Mouse (Mus musculus): ENCODE data around the gene Wdfy1. TPM values are rescaled to one million over a fixed set of nuclear protein-coding genes. Genes with fewer than 3 reads are reported as not detected.
A peak's percentile ranks its signal among the peaks of the same experiment; 100 is the strongest.

Wdfy1 gene
- total RNA-seq, 2 experiments from 2014 or later = 40.4 to 44.0 TPM

DNA sequence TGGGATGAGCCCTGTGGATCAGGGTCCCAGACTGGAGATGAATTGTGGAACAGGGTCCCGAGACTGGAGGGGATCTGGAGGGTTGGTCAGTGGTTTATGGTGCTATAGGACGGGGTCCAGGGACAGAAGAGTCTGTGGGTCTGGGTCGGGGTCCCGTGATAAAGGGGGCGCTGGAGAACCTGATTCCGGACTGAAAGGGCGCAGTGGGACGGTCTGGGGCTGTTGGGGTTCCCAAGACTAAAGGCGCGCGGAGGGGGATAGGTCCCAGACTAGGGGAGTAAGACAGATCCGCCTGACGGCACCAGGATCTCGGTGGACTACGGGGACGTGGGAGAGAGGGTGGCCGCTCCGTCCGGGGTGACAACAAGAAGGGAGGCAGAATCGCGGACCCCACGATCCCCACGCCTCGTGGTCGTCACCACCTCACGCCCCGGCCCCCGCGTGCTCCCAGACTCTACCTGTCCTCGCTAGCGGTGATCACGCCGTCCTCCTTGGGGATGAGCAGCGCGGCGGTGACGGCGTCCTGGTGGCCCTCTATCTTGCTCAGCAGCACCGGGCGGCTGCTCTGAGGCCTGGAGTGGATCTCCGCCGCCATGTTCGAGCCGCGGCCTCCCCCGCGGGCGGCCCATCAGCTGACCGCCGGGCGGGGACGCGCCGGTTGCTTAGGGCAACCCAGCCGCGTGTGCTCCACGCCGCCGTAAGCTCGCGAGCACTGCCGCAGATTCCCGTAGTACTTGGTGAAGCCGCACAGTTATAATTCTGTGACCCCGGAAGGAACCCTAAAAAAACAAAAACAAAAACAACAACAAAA, 14.6 kb downstream of the Wdfy1 start:
- peak; percentile 80 to 83 for DNase-seq (ENCODE audit: low spot score in 2 of 2)

DNA sequence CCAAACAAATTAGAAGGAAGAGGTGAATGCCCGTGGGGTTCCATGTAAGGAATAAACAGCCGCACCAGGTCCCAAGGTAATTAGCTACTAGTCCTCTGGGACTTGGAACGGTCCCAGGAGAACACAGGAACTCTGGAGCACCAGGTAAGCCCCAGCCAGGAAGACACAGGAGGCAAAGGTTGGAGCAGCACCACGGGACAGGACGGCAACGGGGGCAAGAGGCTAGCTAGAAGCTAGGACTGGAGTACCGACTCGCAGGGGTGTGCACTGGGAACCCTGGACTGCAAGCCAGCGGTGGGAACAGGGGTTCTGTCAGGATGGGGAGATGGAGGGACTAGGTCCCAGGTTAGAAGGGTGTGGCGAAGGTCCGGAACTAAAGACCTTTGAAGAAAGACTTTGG, 15.3 kb downstream of the Wdfy1 start:
- DNase-seq (ENCODE audit: low spot score in 2 of 2) = peak in 1 of 2 experiments; percentile 32

DNA sequence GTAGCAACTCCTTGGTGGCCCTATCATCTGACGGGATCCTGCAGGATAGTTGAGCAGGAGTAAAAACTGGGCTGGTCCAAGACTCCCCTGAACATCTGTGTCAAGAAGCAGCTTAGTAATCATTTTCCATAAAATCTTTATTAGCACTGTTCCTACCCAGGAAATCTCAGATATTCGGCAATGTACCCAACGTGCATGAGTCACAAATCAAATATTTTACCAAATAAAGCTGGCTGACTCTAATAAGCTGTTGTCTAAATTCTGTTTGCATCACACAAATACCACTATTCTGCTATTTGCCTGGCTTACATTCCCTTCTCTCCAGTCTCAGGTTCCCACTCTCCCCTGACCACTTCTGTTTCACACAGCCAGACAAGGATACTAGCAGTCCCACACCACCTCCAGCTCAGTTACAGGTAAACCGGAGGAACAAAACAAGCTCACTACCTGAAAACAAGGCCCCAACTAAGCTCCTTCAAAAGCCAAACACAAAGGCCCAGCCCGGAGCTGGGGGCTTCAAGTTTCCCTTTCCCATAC, 16.4 kb downstream of the Wdfy1 start:
- no peak for DNase-seq (ENCODE audit: low spot score in 2 of 2)

GRCm38 (mm10) chr1:79759006-79759405, 16.9 kb downstream of the Wdfy1 start:
- no peak for DNase-seq (ENCODE audit: low spot score in 2 of 2)

GRCm38 (mm10) chr1:79757597-79757996, 18.3 kb downstream of the Wdfy1 start:
- no peak for DNase-seq (ENCODE audit: low spot score in 2 of 2)

GRCm38 (mm10) chr1:79757161-79757560, 18.8 kb downstream of the Wdfy1 start:
- no peak for DNase-seq (ENCODE audit: low spot score in 2 of 2)

GRCm38 (mm10) chr1:79756417-79756816, 19.5 kb downstream of the Wdfy1 start:
- no peak for DNase-seq (ENCODE audit: low spot score in 2 of 2)

- DNase-seq (ENCODE audit: low spot score in 2 of 2) = no peak
Measured at GRCm38 (mm10) chr1:79755376-79755775, 20.6 kb downstream of the Wdfy1 start.

- DNase-seq (ENCODE audit: low spot score in 2 of 2) = no peak
Measured at GRCm38 (mm10) chr1:79754936-79755335, 21.0 kb downstream of the Wdfy1 start.

DNA sequence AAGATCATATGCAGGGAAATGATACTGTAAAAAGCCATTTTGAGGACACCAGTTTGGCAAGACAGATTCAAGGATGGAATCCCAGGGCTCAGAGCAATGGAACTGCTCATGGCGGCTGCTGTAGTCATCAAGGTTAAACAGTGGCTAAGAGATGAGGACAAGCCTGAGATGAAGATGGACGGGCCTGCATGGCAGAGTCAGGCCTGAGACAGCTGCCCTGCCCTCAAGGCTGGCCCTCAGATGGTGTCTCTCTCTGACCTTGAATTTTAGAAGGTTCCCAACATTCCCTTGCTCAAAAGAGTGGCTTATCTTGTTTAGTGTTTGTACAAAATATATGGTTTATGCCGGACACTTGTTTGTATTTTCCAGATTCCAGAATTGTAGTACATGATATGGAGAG, 22.5 kb downstream of the Wdfy1 start:
- no peak for DNase-seq (ENCODE audit: low spot score in 2 of 2)

- no peak for DNase-seq (ENCODE audit: low spot score in 2 of 2)
Measured at GRCm38 (mm10) chr1:79752714-79753340, 23.1 kb downstream of the Wdfy1 start.

GRCm38 (mm10) chr1:79752015-79752695, 23.8 kb downstream of the Wdfy1 start:
- no peak for DNase-seq (ENCODE audit: low spot score in 2 of 2)

DNA sequence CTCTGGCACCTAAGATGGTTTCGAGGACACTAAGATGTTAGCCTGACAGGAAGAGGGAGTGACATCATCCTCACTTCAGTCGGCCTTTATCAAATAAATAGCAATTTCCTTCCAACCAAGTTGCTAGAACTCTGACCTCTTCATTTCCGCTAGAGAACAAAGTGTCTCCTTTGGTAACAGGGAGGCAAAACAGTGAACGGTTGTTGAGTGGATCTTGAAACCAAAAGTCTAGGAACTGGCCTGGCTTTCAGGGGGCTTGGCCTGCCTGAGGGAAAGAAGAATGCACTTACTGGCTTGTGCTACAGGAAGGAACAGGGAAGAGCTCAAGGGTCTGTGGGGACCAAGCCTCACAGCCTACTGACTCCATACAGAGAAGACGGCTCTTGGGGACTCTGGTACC, 24.8 kb downstream of the Wdfy1 start:
- no peak for DNase-seq (ENCODE audit: low spot score in 2 of 2)

GRCm38 (mm10) chr1:79746056-79746455, 29.9 kb downstream of the Wdfy1 start:
- no peak for DNase-seq (ENCODE audit: low spot score in 2 of 2)

DNA sequence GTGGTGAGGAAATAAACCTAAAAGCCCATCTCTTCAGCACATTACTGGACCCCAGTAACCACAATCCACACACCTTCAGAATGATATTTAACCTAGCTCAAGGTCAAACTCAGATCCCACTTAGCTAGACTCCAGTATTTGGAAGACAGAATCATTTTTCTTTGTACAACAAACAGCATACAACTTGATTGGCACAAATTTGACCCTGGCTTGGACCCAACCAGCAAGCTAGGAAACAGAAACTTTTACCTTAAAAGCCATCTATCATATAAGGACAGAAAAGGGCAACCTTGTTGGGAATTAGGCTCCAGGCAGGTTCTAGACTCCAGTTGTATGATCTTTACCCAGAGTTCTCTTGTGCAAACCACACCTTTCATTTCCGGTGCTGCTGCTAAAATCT, 32.6 kb downstream of the Wdfy1 start:
- no peak for DNase-seq (ENCODE audit: low spot score in 2 of 2)

GRCm38 (mm10) chr1:79742949-79743348, 33.0 kb downstream of the Wdfy1 start:
- no peak for DNase-seq (ENCODE audit: low spot score in 2 of 2)

GRCm38 (mm10) chr1:79741002-79741401, 34.9 kb downstream of the Wdfy1 start:
- DNase-seq (ENCODE audit: low spot score in 2 of 2) = no peak

GRCm38 (mm10) chr1:79739726-79740125, 36.2 kb downstream of the Wdfy1 start:
- no peak for DNase-seq (ENCODE audit: low spot score in 2 of 2)

DNA sequence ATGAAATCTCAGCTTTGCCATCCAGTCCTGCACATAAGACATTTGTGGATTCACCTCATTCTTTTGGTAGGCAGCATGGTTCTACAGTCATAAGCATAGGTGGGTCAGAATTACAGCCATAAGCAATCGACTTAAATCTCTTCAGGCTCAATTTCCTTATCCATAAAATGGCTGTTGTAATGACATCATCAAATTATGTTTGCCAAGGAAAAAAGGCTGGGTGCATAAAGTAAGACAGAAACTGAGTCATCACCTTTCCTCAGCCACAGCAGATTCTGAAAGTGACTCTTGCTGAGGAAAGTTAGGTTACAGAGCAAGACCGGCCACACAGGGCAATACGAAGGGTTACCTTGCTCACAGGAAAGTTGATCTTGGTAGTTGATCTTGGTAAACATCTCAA, 39.5 kb downstream of the Wdfy1 start:
- DNase-seq (ENCODE audit: low spot score in 2 of 2) = no peak

DNA sequence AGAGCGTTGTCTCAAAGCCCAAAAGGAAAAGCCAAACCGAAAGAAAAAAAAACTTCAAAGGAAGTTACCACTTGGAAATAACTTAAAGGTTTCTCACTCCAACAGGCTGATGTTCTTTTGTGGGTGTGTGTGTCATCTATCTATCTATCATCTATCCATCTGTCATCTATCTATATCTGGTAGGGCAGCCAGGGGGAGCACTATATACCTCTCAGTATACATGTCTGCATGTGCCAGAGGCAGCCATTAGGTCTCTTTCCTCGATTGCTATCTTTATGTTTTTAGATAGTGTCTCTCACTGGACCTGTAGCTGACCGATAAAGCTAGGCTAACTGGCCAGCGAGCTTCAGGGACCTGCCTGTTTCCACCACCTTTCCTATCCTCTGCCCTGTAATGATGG, 41.1 kb downstream of the Wdfy1 start:
- no peak for DNase-seq (ENCODE audit: low spot score in 2 of 2)

- no peak for DNase-seq (ENCODE audit: low spot score in 2 of 2)
Measured at GRCm38 (mm10) chr1:79714152-79714923, 61.6 kb downstream of the Wdfy1 start.

Data from adrenal gland, adult 18-20 months (tissue).